Mouse (Mus musculus) lung, adult 18-20 months (tissue): ENCODE data around the gene Tmem260.
A peak's percentile ranks its signal among the peaks of the same experiment; 100 is the strongest.
"Not testable (repeated sequence)": the region's sequence is repeated elsewhere in the genome, so short reads cannot be mapped to it uniquely, and the experiment has no call there.

ENCODE experiments used
- DNase-seq, 2 experiments: peaks; one replicate each; pipeline ENCODE4 v3.0.0; 2022; ENCODE audit warnings: mixed read lengths in 2 of 2

The Tmem260 gene

GRCm38 (mm10) chr14:48445984-48446683 is at the start of gene Tmem260:
Tmem260 (plus strand) TSS chr14:48446124.
- peak; percentile 88 to 91 for DNase-seq

DNA sequence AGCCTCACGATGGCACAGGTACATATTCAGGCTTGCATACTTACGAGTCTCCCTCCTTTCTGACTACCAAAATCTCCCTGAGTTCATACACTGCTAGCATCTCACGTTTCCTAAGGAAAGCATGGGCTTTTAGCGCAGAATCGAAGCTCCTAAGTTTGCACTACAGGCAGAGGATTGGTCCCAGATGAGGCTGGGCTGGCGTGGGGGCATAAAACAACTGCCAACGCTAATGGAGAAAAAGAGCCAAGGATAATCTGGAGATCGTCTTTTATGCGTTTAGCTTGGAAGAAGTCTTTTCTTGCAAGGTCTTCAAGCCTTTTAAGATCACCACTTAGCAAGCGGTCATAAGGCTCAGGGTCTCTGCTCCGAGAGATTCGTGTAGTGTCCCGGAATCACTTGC is 39.8 kb upstream of the Tmem260 start:
- DNase-seq = no peak

DNA sequence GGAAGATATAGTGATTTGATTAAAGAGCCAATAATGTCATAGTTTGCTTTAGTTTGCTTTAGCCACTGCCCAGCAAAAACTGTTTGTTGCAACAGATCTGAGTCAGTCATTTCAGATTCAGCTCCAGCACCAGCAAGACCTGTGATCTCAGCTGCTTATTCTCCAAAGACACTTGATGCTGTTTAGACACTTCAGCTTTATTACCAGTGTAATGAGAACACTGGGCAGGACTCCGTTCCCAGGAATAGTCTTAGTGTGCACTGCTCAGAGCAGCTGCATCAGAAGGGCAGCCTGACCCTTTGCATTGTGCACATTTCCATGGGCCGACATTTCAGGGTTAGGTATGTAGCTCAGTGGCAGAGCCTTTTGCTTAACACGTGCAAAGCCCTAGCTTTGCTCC is 28.9 kb upstream of the Tmem260 start:
- no peak for DNase-seq

DNA sequence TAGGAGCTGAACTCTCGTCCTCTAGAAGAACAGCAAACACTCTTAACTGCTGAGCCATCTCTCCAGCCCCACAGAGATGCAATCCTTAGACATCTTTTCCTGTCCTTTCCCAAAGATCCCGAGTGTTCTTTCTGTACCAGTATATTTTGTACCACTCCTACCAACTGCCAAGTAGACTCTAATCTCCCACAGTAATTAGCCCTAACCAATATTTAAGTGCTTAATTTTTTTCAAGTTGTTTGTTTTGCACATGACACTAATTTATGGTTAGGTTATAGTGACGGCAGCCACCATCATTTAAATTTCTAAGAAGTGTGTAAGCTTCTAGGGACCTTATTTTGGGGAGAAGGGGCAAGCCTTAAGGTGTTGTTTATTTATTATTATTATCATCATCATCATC is 27.7 kb upstream of the Tmem260 start:
- no peak for DNase-seq

- DNase-seq = no peak
These were observed 27.3 kb upstream of the Tmem260 start for GRCm38 (mm10) chr14:48418672-48419071.

DNA sequence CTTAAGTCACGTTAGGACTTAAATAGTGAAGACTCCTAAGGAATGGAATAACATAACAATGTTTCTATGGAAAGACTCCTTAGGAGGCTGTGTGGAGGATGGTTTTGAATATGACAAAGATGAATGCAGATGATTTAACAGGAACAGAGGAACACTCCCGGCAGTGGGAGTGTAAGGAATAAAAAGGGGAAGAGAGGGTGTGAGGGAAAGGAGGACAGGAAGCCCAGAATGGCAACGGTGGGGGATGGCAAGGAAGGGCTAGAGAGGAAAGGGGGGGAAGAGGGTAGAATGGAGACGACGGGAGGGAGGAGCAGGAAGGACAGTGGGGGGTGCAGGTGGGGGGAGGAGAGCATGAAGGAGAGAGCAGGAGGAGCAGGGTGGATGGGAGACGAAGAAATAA is 24.4 kb upstream of the Tmem260 start:
- no peak for DNase-seq

DNA sequence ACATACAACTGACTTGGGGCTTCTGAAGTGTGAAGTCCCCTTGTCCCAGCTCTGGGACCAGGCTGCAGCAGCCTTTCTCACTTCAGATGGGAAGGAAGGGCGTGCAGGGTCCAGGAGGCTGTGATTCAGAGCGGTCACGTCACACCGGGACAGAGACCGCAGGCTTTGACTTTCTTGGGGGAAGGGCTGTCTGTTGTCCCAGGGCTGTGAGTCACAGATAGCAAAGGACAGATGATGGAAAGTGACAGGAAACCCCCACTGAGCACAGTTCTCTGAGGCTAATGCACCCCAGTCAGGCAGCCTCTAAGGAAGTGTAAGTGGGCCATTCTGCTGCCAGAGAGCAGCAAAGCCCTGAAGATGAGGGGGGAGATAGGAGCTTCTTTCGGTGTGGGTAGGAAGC is 23.9 kb upstream of the Tmem260 start:
- peak; percentile 8 to 10 for DNase-seq

- DNase-seq = no peak
These were observed 23.5 kb upstream of the Tmem260 start for GRCm38 (mm10) chr14:48422436-48422835.

GRCm38 (mm10) chr14:48422901-48423300 is 23.0 kb upstream of the Tmem260 start:
- no peak for DNase-seq

GRCm38 (mm10) chr14:48431978-48432377 is 13.9 kb upstream of the Tmem260 start:
- no peak for DNase-seq

DNA sequence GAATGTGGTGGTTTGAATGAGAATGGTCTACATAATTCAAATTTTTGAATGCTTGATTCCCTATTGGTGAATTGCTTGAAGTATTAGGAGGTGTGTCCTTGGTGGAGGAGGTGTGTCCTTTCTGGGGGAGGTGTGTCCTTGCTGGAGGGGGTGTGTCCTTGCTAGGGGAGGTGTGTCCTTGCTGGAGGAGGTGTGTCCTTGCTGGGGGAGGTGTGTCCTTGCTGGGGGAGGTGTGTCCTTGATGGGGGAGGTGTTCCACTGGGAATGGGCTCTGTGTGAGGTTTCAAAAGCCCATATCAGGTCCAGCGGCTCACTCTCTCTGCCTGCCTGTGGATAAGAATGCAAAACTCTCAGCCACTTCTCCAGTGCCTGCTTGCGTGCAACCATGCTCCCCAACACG is 2.1 kb upstream of the Tmem260 start:
- DNase-seq = peak in 1 of 2 experiments; percentile 7

DNA sequence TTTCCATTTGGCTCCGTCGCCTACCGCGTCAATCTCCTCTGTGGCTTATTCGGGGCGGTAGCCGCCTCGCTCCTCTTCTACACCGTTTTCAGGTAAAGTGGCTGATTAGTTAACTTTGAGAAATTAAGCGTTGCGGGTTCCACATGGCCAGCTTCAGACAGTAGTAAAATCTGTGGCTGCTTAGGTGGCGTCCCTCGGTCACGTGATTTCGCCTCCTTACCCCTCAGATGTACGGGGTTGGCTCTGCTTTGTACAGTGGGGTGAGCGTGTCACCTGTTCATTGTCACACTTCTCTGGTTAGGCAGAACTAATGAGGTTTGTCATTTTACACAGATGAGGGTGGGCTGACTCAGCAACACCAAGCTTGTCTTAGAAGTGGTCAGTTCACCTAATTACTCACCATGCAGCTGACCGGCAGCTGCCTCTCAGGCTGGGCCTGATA is 6.1 kb downstream of the Tmem260 start:
- no peak for DNase-seq

- DNase-seq = no peak
These were observed 7.5 kb downstream of the Tmem260 start for GRCm38 (mm10) chr14:48453411-48453810.

DNA sequence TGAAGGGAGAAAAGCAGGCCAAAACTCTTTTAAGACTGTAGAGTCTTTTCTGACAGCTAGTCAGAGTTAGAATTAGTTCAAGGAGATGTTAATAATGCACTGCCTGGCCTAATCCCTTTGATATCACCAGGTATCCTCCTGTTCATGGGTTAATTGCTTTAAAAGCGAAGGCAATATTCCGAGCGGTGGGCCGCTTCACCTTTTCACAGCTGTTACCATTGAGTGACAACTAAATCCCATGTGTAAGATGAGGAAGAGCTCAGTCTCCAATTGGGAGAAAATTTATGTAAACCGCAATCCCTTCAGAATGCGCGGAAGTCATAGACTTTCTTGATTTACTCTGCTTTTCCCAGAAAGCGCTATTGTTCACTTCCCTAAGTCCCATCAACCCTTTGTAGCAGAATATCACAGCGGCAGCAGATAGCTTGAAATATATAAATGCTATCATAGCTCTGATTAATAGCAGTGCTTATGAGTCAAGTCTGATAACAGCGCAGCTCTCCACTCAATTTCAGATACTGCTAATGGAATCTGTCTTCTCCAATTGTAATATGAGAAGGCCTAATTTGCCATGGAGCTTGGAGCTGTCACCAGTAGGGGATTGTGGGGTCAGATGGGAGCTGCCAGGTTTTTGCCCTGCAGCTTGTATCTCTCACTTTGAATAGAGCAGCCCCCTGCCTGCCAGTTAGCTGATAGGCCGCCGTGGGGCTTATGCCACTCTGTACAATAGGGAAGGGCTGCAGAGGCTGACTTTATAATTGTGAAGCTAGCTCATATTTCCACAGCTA is 10.6 kb downstream of the Tmem260 start:
- DNase-seq = no peak

DNA sequence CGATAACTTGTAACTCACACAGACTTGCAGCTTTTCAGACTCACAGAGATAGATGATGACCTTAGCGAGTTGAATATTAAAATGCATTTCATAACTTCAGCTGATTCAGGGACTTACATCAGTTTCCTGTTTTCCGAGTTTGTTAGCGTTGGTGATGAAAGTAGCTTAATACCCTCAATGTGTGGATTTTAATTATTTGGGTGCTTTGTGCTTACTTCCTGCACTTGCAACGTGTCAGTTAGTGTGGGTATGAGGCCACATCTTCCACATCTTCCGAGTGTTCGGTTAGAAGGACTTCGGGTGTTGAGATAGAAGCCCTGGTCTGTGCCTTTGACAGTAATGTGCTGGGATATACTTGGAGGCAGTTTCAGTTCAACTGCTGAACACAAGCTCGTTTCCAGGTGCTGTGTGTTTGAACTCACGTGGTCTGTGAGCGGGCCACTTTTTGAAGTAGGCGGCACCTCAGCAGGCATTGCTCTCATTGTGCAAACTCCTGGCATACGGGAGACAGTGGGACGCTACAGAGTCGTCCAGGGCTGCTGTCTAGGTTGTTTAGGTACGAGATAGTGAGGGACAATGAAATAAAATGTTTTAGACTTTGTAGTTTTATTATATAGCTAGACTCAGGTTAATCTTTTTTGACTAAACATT is 11.5 kb downstream of the Tmem260 start:
- DNase-seq = no peak

- peak in 1 of 2 experiments; percentile 7 for DNase-seq
These were observed 13.0 kb downstream of the Tmem260 start for GRCm38 (mm10) chr14:48458901-48459300.

- DNase-seq = no peak
These were observed 22.4 kb downstream of the Tmem260 start for GRCm38 (mm10) chr14:48468339-48468738.

- DNase-seq = no peak
These were observed 25.0 kb downstream of the Tmem260 start for GRCm38 (mm10) chr14:48470742-48471487.

- DNase-seq = no peak
These were observed 26.3 kb downstream of the Tmem260 start for GRCm38 (mm10) chr14:48472179-48472578.

- no peak for DNase-seq
These were observed 29.4 kb downstream of the Tmem260 start for GRCm38 (mm10) chr14:48475370-48475769.

- not testable (repeated sequence) for DNase-seq
These were observed 29.9 kb downstream of the Tmem260 start for GRCm38 (mm10) chr14:48475834-48476233.

GRCm38 (mm10) chr14:48476278-48476677 is 30.4 kb downstream of the Tmem260 start:
- peak in 1 of 2 experiments; percentile 5 for DNase-seq

DNA sequence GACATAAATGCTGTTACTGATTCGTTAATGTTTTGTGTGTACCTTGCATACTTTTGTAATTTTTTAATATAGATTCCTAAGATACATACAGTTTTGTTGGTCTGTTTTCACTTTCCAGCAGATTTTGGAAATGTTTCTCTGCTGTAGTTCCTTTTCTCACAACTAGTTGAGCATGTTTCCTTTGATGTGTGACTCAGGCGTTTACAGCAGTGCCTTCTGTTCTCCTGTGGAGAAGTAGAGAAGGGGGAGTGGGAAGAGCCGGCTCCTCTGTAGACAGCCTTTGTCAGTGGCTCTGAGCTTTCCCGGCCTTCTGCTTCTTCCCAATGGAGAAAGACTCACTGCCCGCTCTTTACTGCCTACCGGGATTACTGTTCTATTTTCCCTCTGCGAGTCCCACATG is 35.7 kb downstream of the Tmem260 start:
- DNase-seq = no peak
